Mouse (Mus musculus) embryonic fibroblast, embryonic 13.5 days (primary cell): ENCODE measurements around the gene Bckdhb.

Source experiments
- CTCF ChIP-seq: IDR thresholded peaks from 2 replicates; pipeline ENCODE4 v1.5.1; 2011; ENCODE audit warnings: mild to moderate bottlenecking, control low read depth, low read length, moderate library complexity, borderline replicate concordance; ENCODE audit not compliant: insufficient read depth
- POLR2A ChIP-seq: IDR thresholded peaks from 2 replicates; pipeline ENCODE4 v1.6.1; 2011; ENCODE audit warnings: low read depth, mild to moderate bottlenecking, control low read depth, low read length, moderate library complexity

DNA sequence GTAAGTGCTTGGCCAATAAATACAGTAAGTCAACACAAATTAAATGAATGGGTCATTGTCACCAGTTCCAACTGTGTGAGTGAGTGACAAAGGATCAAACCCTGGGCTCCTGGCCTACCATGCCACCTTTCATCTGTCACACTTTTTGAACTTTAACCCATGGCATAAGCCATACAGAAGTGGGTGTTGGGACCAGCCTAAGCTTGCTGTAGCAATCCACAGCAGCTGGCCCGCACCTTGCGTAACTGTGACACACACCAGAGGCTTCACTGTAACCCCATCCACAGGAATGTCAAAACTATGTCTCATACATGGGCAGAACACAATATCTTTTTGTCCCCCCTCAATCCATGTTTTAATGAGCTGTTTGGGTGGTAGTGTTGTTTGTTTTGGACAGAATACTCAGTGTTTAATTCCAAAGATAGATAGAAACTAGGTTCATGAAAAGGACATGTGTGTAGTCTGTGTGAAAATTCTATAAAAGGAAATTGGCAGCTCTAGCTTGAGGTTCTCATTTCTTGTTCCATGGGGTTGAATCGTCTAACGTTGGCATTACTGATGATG is 31.1 kb upstream of the Bckdhb start:
- TF ChIP-seq POLR2A = no peak
- no peak for TF ChIP-seq CTCF
